Mouse (Mus musculus) CH12.LX (cell line): ENCODE data around the gene Sp110.
"Not testable (repeated sequence)": the region's sequence is repeated elsewhere in the genome, so short reads cannot be mapped to it uniquely, and the experiment has no call there.

Experiments used
- CTCF ChIP-seq, 2 experiments: IDR thresholded peaks in 1 of 2; conservative IDR thresholded peaks in 1 of 2; 2 replicates each; pipeline ENCODE4 v1.5.1; 2011 to 2012; ENCODE audit warnings: low read depth in 2 of 2, low read length in 2 of 2, improper control_type of control experiment in 1 of 2, inconsistent platforms in 1 of 2, mild to moderate bottlenecking in 1 of 2, moderate library complexity in 1 of 2
- SIN3A ChIP-seq: IDR thresholded peaks from 2 replicates; pipeline ENCODE4 v1.6.1; 2012; ENCODE audit warnings: low read length, improper control_type of control experiment, inconsistent platforms

GRCm38 (mm10) chr1:85575376-85575775 is 23.2 kb downstream of the Sp110 start, which contains the start of gene G530012D18Rik:
- not testable (repeated sequence) for TF ChIP-seq CTCF (conservative IDR thresholded peaks at IDR 0.05 in 1 of 2, IDR thresholded peaks at IDR 0.05 in 1 of 2; ENCODE audit: low read depth in 2 of 2, low read length in 2 of 2); SIN3A
